28 mouse cellular contexts compared by ENCODE assay signal in the genomic region with DNA sequence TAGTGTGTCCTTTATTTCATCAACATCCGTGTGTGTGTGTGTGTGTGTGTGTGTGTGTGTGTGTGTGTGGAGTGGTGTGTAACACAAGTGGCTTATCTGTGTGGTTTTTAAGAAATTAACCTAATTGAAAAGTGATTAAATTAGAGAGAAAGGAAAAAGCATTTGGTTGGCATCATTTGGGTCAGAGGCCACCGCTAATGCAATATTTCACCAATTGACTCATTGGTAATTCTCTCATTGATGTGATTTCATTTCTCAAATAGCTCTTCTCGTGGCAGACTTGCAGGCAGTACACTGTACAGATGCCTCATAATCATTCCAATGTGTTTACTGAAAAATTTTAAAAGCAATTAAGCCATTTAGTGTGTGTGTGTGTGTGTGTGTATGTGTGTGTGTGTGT. TPM values are rescaled to one million over a fixed set of nuclear protein-coding genes. Genes with fewer than 3 reads are reported as not detected.
DNase-seq lines count a peak whose midpoint lies in the region; ATAC-seq lines count a peak whose summit lies in the region.
"Had no signal": no experiment of that assay in that cellular context is flagged by ENCODE, and none has a peak within 500 bp of the region (broad histone marks: within the 10 kb centered on the region; RNA-seq: fewer than 3 reads in every experiment).

No protein-coding gene starts in this region.

- no peaks in the 10 kb centered on the region for H3K36me3 ChIP-seq in heart, embryonic 12.5 days
- H3K36me3 ChIP-seq in embryonic facial prominence, embryonic 10.5 days (replicated peaks), result no peaks in the 10 kb centered on the region
- H3K36me3 ChIP-seq in limb, embryonic 15.5 days, result no peaks in the 10 kb centered on the region
- H3K36me3 ChIP-seq: hindbrain, embryonic 15.5 days; kidney, embryonic 15.5 days; limb, embryonic 13.5 days; lung, embryonic 15.5 days; midbrain, embryonic 10.5 days; neural tube, embryonic 13.5 days had no signal

- WGBS in heart, embryonic 12.5 days, result 74% methylated on average over 3 of the region's 3 CpGs
- WGBS in embryonic facial prominence, embryonic 10.5 days, result 71% methylated on average over 3 of the region's 3 CpGs
- WGBS in limb, embryonic 15.5 days, result 64% methylated on average over 3 of the region's 3 CpGs

- H3K9ac ChIP-seq in heart, embryonic 12.5 days, result 0 out of 2 replicates have a peak overlapping the region, but pooled peaks have one; percentile 13
- H3K9ac ChIP-seq in limb, embryonic 15.5 days, result no peak overlapping the region
- H3K9ac ChIP-seq: hindbrain, embryonic 15.5 days; kidney, embryonic 15.5 days; limb, embryonic 13.5 days; liver, embryonic 14.5 days; lung, embryonic 15.5 days; neural tube, embryonic 13.5 days had no signal

- H3K9me3 ChIP-seq in heart, embryonic 12.5 days (replicated peaks), result no peaks in the 10 kb centered on the region
- no peaks in the 10 kb centered on the region for H3K9me3 ChIP-seq in embryonic facial prominence, embryonic 10.5 days
- H3K9me3 ChIP-seq in limb, embryonic 15.5 days, result no peaks in the 10 kb centered on the region
- H3K9me3 ChIP-seq: hindbrain, embryonic 15.5 days; kidney, embryonic 15.5 days; limb, embryonic 13.5 days; lung, embryonic 15.5 days; midbrain, embryonic 10.5 days; neural tube, embryonic 13.5 days had no signal

- H3K4me1 ChIP-seq in heart, embryonic 12.5 days (replicated peaks), result peaks cover 58% of the 10 kb centered on the region
- H3K4me1 ChIP-seq in embryonic facial prominence, embryonic 10.5 days, result peaks cover 48% of the 10 kb centered on the region
- H3K4me1 ChIP-seq in limb, embryonic 15.5 days, result peaks cover 13% of the 10 kb centered on the region

- no peak for ATAC-seq in heart, embryonic 12.5 days (ENCODE audit: insufficient number of reproducible peaks, low FRiP score)
- ATAC-seq in limb, embryonic 15.5 days (ENCODE audit: insufficient number of reproducible peaks, low FRiP score, low TSS enrichment, low read depth), result no peak
- ATAC-seq in erythroid progenitor cell, adult 5-6 weeks (replicated peaks; ENCODE audit: low FRiP score, poor library complexity, severe bottlenecking), result no peak
- ATAC-seq: forebrain, embryonic 16.5 days; intestine, embryonic 16.5 days had no signal

- no peak overlapping the region for H3K4me2 ChIP-seq in heart, embryonic 12.5 days
- no peak overlapping the region for H3K4me2 ChIP-seq in limb, embryonic 15.5 days
- H3K4me2 ChIP-seq: hindbrain, embryonic 15.5 days; kidney, embryonic 15.5 days; lung, embryonic 15.5 days; neural tube, embryonic 13.5 days had no signal

- H3K27me3 ChIP-seq in heart, embryonic 12.5 days (replicated peaks), result no peaks in the 10 kb centered on the region
- no peaks in the 10 kb centered on the region for H3K27me3 ChIP-seq in embryonic facial prominence, embryonic 10.5 days (replicated peaks; ENCODE audit: low read depth, poor library complexity, severe bottlenecking)
- no peaks in the 10 kb centered on the region for H3K27me3 ChIP-seq in limb, embryonic 15.5 days
- H3K27me3 ChIP-seq: hindbrain, embryonic 15.5 days; kidney, embryonic 15.5 days; limb, embryonic 13.5 days; lung, embryonic 15.5 days; neural tube, embryonic 13.5 days; Patski had no signal

- H3K27ac ChIP-seq in heart, embryonic 12.5 days (ENCODE audit: poor library complexity, severe bottlenecking), result peak overlapping the region; percentile 67
- 0 out of 2 replicates have a peak overlapping the region, but pooled peaks have one; percentile 49 for H3K27ac ChIP-seq in embryonic facial prominence, embryonic 10.5 days (replicated peaks)
- peak overlapping the region; percentile 50 for H3K27ac ChIP-seq in limb, embryonic 15.5 days
- H3K27ac ChIP-seq: hindbrain, embryonic 15.5 days; kidney, embryonic 15.5 days; liver, embryonic 14.5 days; lung, embryonic 15.5 days; neural tube, embryonic 13.5 days had no signal

- H3K4me3 ChIP-seq in heart, embryonic 12.5 days, result no peak overlapping the region
- H3K4me3 ChIP-seq in embryonic facial prominence, embryonic 10.5 days, result no peak overlapping the region
- no peak overlapping the region for H3K4me3 ChIP-seq in limb, embryonic 15.5 days
- H3K4me3 ChIP-seq: erythroblast, embryonic 14.5 days; hindbrain, embryonic 15.5 days; kidney, embryonic 15.5 days; limb, embryonic 13.5 days; lung, embryonic 15.5 days; midbrain, embryonic 10.5 days; neural tube, embryonic 13.5 days had no signal

- no peak for DNase-seq in heart, adult 18-20 months
- peak; percentile 72 for DNase-seq in MN1 (ENCODE audit: low spot score)
- DNase-seq in embryonic facial prominence, embryonic 10.5 days (ENCODE audit: low spot score), result no peak
- DNase-seq in embryo, embryonic 9.5 days (ENCODE audit: extremely low spot score), result no peak
- DNase-seq: adrenal gland, postnatal 14 days; cerebellum, adult 11 months; cerebellum, postnatal 10 days; gastrocnemius, postnatal 36 days; heart, postnatal 14 days; kidney, postnatal 4 days; layer of hippocampus, adult 9-11 months; spleen, adult 18-20 months; thymus, postnatal 4 days had no signal

RNA-seq across cellular contexts. Expression of gene March10, which starts 11.3 kb away (rescaled TPM):
- polyA plus RNA-seq in heart, embryonic 12.5 days (2016; fragmentation: Nextera tagmentation; extraction: Ambion mirVana), result 0.57 TPM in 1 of 2 replicates, not detected in the other
- not detected for total RNA-seq in heart, adult 18-20 months (2021)
- 0.06 and 0.16 TPM in 2 replicates for polyA plus RNA-seq in embryonic facial prominence, embryonic 10.5 days (2016; fragmentation: Nextera tagmentation; extraction: Ambion mirVana)
- polyA plus RNA-seq in limb, embryonic 15.5 days (2015; fragmentation: Nextera tagmentation; extraction: Ambion mirVana), result not detected in 2 replicates
- total RNA-seq in erythroid progenitor cell, adult 5-6 weeks (2015; ENCODE audit: low replicate concordance), result not detected in 2 replicates
- total RNA-seq in erythroid progenitor cell, adult 5-6 weeks (2017; ENCODE audit: low replicate concordance), result not detected in 2 replicates
- total RNA-seq: adrenal gland, postnatal 14 days; gastrocnemius, postnatal 36 days; heart, postnatal 14 days; monocyte, adult 5-6 weeks had no signal
- polyA plus RNA-seq: erythroblast, embryonic 14.5 days; limb, embryonic 13.5 days; liver, embryonic 14.5 days; midbrain, embryonic 10.5 days; neural tube, embryonic 13.5 days had no signal
